Mouse (Mus musculus): ENCODE data around the gene Gm10406. TPM values are rescaled to one million over a fixed set of nuclear protein-coding genes. Genes with fewer than 3 reads are reported as not detected.
"Not testable (repeated sequence)": the region's sequence is repeated elsewhere in the genome, so short reads cannot be mapped to it uniquely, and the experiment has no call there.

The Gm10406 gene
- polyA plus RNA-seq (2012; fragmentation: generic; extraction: Trizol), result not detected
- long read RNA-seq, experiment 1, result 0 reads
- long read RNA-seq, experiment 2, result 0 reads

DNA sequence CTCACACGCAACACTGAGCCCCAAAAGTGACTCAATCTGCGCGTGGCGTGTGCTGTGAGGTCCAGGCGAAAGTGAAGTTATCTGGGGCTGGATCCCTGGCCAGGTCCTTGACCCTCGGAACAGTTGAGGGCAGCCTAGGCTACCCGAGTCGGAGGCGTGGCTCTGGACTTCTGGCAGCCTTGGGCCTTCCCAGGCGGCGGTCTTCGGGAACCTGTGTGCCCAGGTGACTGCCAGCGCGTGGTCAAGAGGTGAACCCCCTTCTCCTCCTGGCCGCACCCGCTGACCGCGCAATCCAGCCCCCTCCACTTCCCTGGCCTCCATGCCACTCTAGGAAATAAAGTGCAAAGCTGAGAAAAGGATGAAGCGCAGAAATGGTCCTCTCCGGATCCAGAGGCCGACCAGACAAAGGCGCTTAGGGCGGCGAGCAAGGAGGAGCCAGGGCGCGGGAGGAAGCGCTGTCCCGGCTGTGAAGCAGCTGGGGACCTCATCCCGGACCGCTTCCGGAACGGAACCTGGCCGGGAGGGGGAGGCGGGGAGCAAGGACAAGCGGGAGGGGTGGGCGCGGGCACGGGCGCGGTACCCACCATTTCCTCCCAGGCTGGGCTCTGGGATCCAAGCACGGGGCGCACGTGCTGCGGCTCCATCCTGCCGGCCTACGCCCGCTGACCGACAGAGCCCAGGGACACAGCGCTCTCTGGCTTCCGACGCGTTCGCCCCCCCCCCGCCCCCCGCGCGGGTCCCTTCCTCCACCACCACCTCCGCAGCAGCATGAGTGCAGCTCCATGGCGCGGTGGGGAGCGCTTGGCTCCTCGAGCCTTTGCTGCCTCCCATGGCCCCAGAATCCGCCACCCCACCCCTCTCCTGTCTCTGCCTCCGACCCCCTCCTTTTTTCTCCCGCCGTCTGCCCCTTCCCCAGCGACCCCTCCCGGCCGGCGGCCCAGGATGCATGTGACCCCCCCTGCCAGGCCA is at the start of gene Gm10406:
Gene Gm10406 (minus strand): TSS at position 669 of the 969 bp plus-strand sequence.
- not testable (repeated sequence) for H3ac ChIP-seq (ENCODE audit: control insufficient read depth, insufficient read length, low read depth); H3K79me2 ChIP-seq (ENCODE audit: control insufficient read depth, insufficient read depth); H3K27me3 ChIP-seq (ENCODE audit: control insufficient read depth, insufficient read depth, insufficient read length); H3K36me3 ChIP-seq (ENCODE audit: control insufficient read depth, insufficient read depth); H3K79me3 ChIP-seq (ENCODE audit: low read depth); H3K4me3 ChIP-seq (ENCODE audit: insufficient read depth, poor library complexity, severe bottlenecking)

- not testable (repeated sequence) for H3ac ChIP-seq (ENCODE audit: control insufficient read depth, insufficient read length, low read depth); H3K79me3 ChIP-seq (ENCODE audit: low read depth); H3K36me3 ChIP-seq (ENCODE audit: control insufficient read depth, insufficient read depth); H3K79me2 ChIP-seq (ENCODE audit: control insufficient read depth, insufficient read depth); H3K27me3 ChIP-seq (ENCODE audit: control insufficient read depth, insufficient read depth, insufficient read length); H3K4me3 ChIP-seq (ENCODE audit: insufficient read depth, poor library complexity, severe bottlenecking)
Observed at GRCm38 (mm10) chr14:7044870-7045269, 17.6 kb upstream of the Gm10406 start, which contains the start of gene Gm3685. TSS of gene Gm3685 (minus strand) at chr14:7044970.

DNA sequence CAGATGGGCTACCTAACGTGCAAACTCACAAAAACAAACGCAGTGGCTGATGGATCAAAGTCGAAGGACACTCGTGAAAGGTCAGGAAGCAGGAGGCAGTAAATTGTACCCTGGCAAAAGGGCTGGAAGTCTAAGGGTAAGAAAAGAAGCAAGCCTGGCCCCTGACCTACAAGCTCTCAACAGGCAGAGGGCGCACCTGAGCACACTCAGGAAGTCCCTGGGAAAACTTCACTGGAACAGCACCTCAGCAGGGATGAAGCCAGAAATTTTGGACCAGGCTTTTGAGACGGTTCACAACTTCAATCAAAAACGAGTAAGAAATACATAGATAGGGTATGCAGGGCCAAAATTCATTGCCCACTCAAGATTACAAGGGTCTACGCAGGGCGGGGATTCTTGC is 975 bp downstream of the Gm10406 start:
- H3K79me2 ChIP-seq (ENCODE audit: control insufficient read depth, insufficient read depth); H3K4me3 ChIP-seq (ENCODE audit: insufficient read depth, poor library complexity, severe bottlenecking); H3ac ChIP-seq (ENCODE audit: control insufficient read depth, insufficient read length, low read depth); H3K79me3 ChIP-seq (ENCODE audit: low read depth); H3K36me3 ChIP-seq (ENCODE audit: control insufficient read depth, insufficient read depth); H3K27me3 ChIP-seq (ENCODE audit: control insufficient read depth, insufficient read depth, insufficient read length): not testable (repeated sequence)

DNA sequence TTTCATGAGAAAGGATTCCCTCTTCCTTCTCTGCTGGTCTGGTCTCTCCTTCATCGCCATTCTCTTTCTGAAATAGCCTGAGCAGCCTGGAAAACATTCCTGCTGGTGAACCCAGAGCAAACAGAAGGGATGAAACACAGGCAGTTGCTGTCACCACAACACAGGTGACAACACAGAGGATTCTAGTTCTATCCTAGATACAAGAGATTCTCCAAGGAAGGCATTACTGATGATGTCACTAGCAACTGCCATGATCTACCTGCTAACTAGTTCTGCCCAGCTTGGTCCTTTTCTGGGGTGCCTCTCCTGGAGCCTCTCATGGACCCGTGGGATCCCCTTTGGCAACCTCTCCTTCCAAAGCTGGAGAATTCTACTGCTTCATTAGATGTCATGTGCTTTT is 53.5 kb downstream of the Gm10406 start, which contains the start of gene Gm6356:
Gene Gm6356 (minus strand): TSS at position 101 of the 400 bp plus-strand sequence.
- H3K79me3 ChIP-seq (ENCODE audit: low read depth); H3ac ChIP-seq (ENCODE audit: control insufficient read depth, insufficient read length, low read depth); H3K36me3 ChIP-seq (ENCODE audit: control insufficient read depth, insufficient read depth); H3K4me3 ChIP-seq (ENCODE audit: insufficient read depth, poor library complexity, severe bottlenecking); H3K79me2 ChIP-seq (ENCODE audit: control insufficient read depth, insufficient read depth); H3K27me3 ChIP-seq (ENCODE audit: control insufficient read depth, insufficient read depth, insufficient read length): not testable (repeated sequence)

Other genes starting within 250 kb of the Gm10406 start
- not detected for gene Gm3642, start 187.1 kb downstream of the Gm10406 start, polyA plus RNA-seq (2012; fragmentation: generic; extraction: Trizol)
- not detected for gene Gm3667, start 137.5 kb downstream of the Gm10406 start, polyA plus RNA-seq (2012; fragmentation: generic; extraction: Trizol)
- not detected for gene Gm6356, start 53.6 kb downstream of the Gm10406 start, polyA plus RNA-seq (2012; fragmentation: generic; extraction: Trizol)
- not detected for gene Gm3685, start 17.5 kb upstream of the Gm10406 start, polyA plus RNA-seq (2012; fragmentation: generic; extraction: Trizol)
- not detected for gene Gm3696, start 73.2 kb upstream of the Gm10406 start, polyA plus RNA-seq (2012; fragmentation: generic; extraction: Trizol)
- not detected for gene Gm6676, start 98.0 kb upstream of the Gm10406 start, polyA plus RNA-seq (2012; fragmentation: generic; extraction: Trizol)
- not detected for gene Gm3512, start 147.1 kb upstream of the Gm10406 start, polyA plus RNA-seq (2012; fragmentation: generic; extraction: Trizol)
- not detected for gene Gm16434, start 167.1 kb upstream of the Gm10406 start, polyA plus RNA-seq (2012; fragmentation: generic; extraction: Trizol)
- not detected for gene Gm3727, start 237.3 kb upstream of the Gm10406 start, polyA plus RNA-seq (2012; fragmentation: generic; extraction: Trizol)

All from C2C12 (cell line).